Comparison of ENCODE assay signal across 9 mouse cellular contexts in the genomic region with DNA sequence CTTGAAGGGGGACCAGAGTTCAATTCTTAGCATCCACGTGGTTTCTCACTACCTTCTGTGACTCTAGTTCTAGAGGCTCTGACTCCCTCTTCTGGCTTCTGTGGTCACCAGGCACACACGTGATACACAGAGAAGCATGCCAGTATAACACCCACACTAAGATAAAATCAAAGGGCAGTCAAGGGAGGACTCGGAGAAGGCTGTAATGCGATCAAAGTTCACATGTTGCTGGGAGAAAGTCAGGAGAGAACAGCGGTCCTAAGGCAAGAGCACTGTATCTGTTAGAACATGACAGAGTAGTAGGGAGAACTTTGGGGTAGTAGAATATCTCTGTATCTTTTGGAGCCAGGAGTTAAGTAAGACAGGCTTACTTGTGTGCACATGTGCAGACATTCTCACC.
A peak's percentile ranks its signal among the peaks of the same experiment; 100 is the strongest.
DNase-seq lines count a peak whose midpoint lies in the region; ATAC-seq and TF ChIP-seq lines count a peak whose summit lies in the region.
"Had no signal": no experiment of that assay in that cellular context is flagged by ENCODE, and none has a peak within 500 bp of the region (broad histone marks: within the 10 kb centered on the region; RNA-seq: fewer than 3 reads in every experiment).

No protein-coding gene starts in this region.

- ATAC-seq in heart, embryonic 14.5 days (ENCODE audit: insufficient number of reproducible peaks, insufficient read depth, low FRiP score, low read depth), result no peak
- ATAC-seq in CD4-positive, CD25-positive, alpha-beta regulatory T cell, adult 4 months, result peak; percentile 50
- peak; percentile 68 for ATAC-seq in intestine, embryonic 15.5 days
- peak; percentile 70 for ATAC-seq in liver, postnatal 0 days

- no peak overlapping the region for H3K9ac ChIP-seq in heart, embryonic 14.5 days (ENCODE audit: low read length)
- no peak overlapping the region for H3K9ac ChIP-seq in intestine, embryonic 15.5 days
- no peak overlapping the region for H3K9ac ChIP-seq in liver, postnatal 0 days (replicated peaks)
- H3K9ac ChIP-seq: embryonic facial prominence, embryonic 12.5 days had no signal

- H3K4me3 ChIP-seq in heart, embryonic 14.5 days (ENCODE audit: control insufficient read depth in 1 of 2, insufficient read depth in 1 of 2, low read depth in 1 of 2, low read length in 2 of 2), result no peak overlapping the region
- no peak overlapping the region for H3K4me3 ChIP-seq in intestine, embryonic 15.5 days (replicated peaks)
- H3K4me3 ChIP-seq in liver, postnatal 0 days (ENCODE audit: low read depth, low read length), result no peak overlapping the region
- H3K4me3 ChIP-seq: embryonic facial prominence, embryonic 12.5 days had no signal

- TF ChIP-seq EP300 in liver, postnatal 0 days (IDR thresholded peaks at IDR 0.05; ENCODE audit: low read depth), result no peak

- DNase-seq in heart, postnatal 4 days, result no peak
- no peak for DNase-seq in liver, postnatal 0 days
- DNase-seq in urinary bladder, adult 2 months (ENCODE audit: low spot score), result no peak
- no peak for DNase-seq in Muller cell, postnatal 12 days (ENCODE audit: inconsistent ontology term)
- no peak for DNase-seq in embryo, embryonic 9.5 days (ENCODE audit: extremely low spot score)

- TF ChIP-seq CTCF in liver, postnatal 0 days (IDR thresholded peaks at IDR 0.05; ENCODE audit: low read depth), result peak; percentile 21; the same call in 1 of the 2 replicates

- H3K4me1 ChIP-seq in heart, embryonic 14.5 days (ENCODE audit: control insufficient read depth in 2 of 2, insufficient read depth in 2 of 2, low read length in 2 of 2), result peaks cover 25 to 48% of the 10 kb centered on the region in 2 experiments
- peaks cover 36% of the 10 kb centered on the region for H3K4me1 ChIP-seq in intestine, embryonic 15.5 days (replicated peaks)
- H3K4me1 ChIP-seq in liver, postnatal 0 days (ENCODE audit: insufficient read depth), result peaks cover 34% of the 10 kb centered on the region

- H3K27ac ChIP-seq in heart, embryonic 14.5 days (replicated peaks in 1 of 2; ENCODE audit: control insufficient read depth in 1 of 2, insufficient read depth in 1 of 2, low read depth in 2 of 2, low read length in 2 of 2), result peak overlapping the region; percentile 50 to 78
- peak overlapping the region; percentile 68; the same call in 1 of the 2 replicates for H3K27ac ChIP-seq in intestine, embryonic 15.5 days
- peak overlapping the region; percentile 19 for H3K27ac ChIP-seq in liver, postnatal 0 days (ENCODE audit: low read depth)
- H3K27ac ChIP-seq: embryonic facial prominence, embryonic 12.5 days had no signal

- no peaks in the 10 kb centered on the region for H3K27me3 ChIP-seq in heart, embryonic 14.5 days (ENCODE audit: control insufficient read depth, insufficient read depth, low read length)
- no peaks in the 10 kb centered on the region for H3K27me3 ChIP-seq in intestine, embryonic 15.5 days (replicated peaks)
- no peaks in the 10 kb centered on the region for H3K27me3 ChIP-seq in liver, postnatal 0 days (ENCODE audit: insufficient read depth, low read length)
- H3K27me3 ChIP-seq: embryonic facial prominence, embryonic 12.5 days had no signal

- no peaks in the 10 kb centered on the region for H3K36me3 ChIP-seq in heart, embryonic 14.5 days (ENCODE audit: control insufficient read depth, insufficient read depth, low read length)
- H3K36me3 ChIP-seq in intestine, embryonic 15.5 days, result no peaks in the 10 kb centered on the region
- no peaks in the 10 kb centered on the region for H3K36me3 ChIP-seq in liver, postnatal 0 days (replicated peaks; ENCODE audit: insufficient read depth, low read length)
- H3K36me3 ChIP-seq: embryonic facial prominence, embryonic 12.5 days had no signal

- 66% methylated on average over 5 of the region's 5 CpGs for WGBS in heart, embryonic 14.5 days
- 68% methylated on average over 5 of the region's 5 CpGs for WGBS in intestine, embryonic 15.5 days
- WGBS in liver, postnatal 0 days (ENCODE audit: insufficient replicate concordance), result 37% methylated on average over 5 of the region's 5 CpGs

- H3K4me2 ChIP-seq in heart, embryonic 14.5 days (ENCODE audit: low read length), result no peak overlapping the region
- H3K4me2 ChIP-seq in intestine, embryonic 15.5 days (replicated peaks), result no peak overlapping the region
- no peak overlapping the region for H3K4me2 ChIP-seq in liver, postnatal 0 days (ENCODE audit: low read depth, low read length)
- H3K4me2 ChIP-seq: embryonic facial prominence, embryonic 12.5 days had no signal

- H3K9me3 ChIP-seq in heart, embryonic 14.5 days (ENCODE audit: control insufficient read depth, low read length), result no peaks in the 10 kb centered on the region
- no peaks in the 10 kb centered on the region for H3K9me3 ChIP-seq in intestine, embryonic 15.5 days
- H3K9me3 ChIP-seq in liver, postnatal 0 days (ENCODE audit: low read length), result no peaks in the 10 kb centered on the region
- H3K9me3 ChIP-seq: embryonic facial prominence, embryonic 12.5 days had no signal
